Mouse (Mus musculus) cerebellum, postnatal 36 days (tissue): ENCODE measurements around the gene Cmtm7.

Experiments
- DNase-seq, 2 experiments: peaks; one replicate each; pipeline ENCODE4 v3.0.0; 2021 to 2022; ENCODE audit warnings: mixed read lengths in 2 of 2

The Cmtm7 gene

GRCm38 (mm10) chr9:114781526-114782212, at the start of gene Cmtm7:
Gene Cmtm7 (minus strand): TSS chr9:114781856.
- peak in 1 of 2 experiments; percentile 26 for DNase-seq

GRCm38 (mm10) chr9:114830351-114830750, 48.7 kb upstream of the Cmtm7 start:
- no peak for DNase-seq

- DNase-seq = no peak
Observed at GRCm38 (mm10) chr9:114829669-114830068, 48.0 kb upstream of the Cmtm7 start.

GRCm38 (mm10) chr9:114828377-114828776, 46.7 kb upstream of the Cmtm7 start:
- no peak for DNase-seq

- DNase-seq = no peak
Observed at GRCm38 (mm10) chr9:114827242-114827852, 45.7 kb upstream of the Cmtm7 start.

GRCm38 (mm10) chr9:114824166-114824565, 42.5 kb upstream of the Cmtm7 start:
- DNase-seq = no peak

- no peak for DNase-seq
Observed at GRCm38 (mm10) chr9:114821548-114822289, 40.1 kb upstream of the Cmtm7 start.

- DNase-seq = no peak
Observed at GRCm38 (mm10) chr9:114818918-114819317, 37.3 kb upstream of the Cmtm7 start.

GRCm38 (mm10) chr9:114817012-114817411, 35.4 kb upstream of the Cmtm7 start:
- DNase-seq = no peak

- no peak for DNase-seq
Observed at GRCm38 (mm10) chr9:114816121-114816520, 34.5 kb upstream of the Cmtm7 start.

- DNase-seq = peak; percentile 25 to 33
Observed at GRCm38 (mm10) chr9:114815315-114815714, 33.7 kb upstream of the Cmtm7 start.

- DNase-seq = no peak
Observed at GRCm38 (mm10) chr9:114812001-114812400, 30.3 kb upstream of the Cmtm7 start.

- no peak for DNase-seq
Observed at GRCm38 (mm10) chr9:114810837-114811236, 29.2 kb upstream of the Cmtm7 start.

- no peak for DNase-seq
Observed at GRCm38 (mm10) chr9:114808671-114809070, 27.0 kb upstream of the Cmtm7 start.

GRCm38 (mm10) chr9:114807261-114807660, 25.6 kb upstream of the Cmtm7 start:
- DNase-seq = no peak

- DNase-seq = no peak
Observed at GRCm38 (mm10) chr9:114805151-114805671, 23.6 kb upstream of the Cmtm7 start.

GRCm38 (mm10) chr9:114802191-114802590, 20.5 kb upstream of the Cmtm7 start:
- DNase-seq = no peak

- no peak for DNase-seq
Observed at GRCm38 (mm10) chr9:114801301-114801700, 19.6 kb upstream of the Cmtm7 start.

- no peak for DNase-seq
Observed at GRCm38 (mm10) chr9:114799498-114800107, 17.9 kb upstream of the Cmtm7 start.

- no peak for DNase-seq
Observed at GRCm38 (mm10) chr9:114798845-114799244, 17.2 kb upstream of the Cmtm7 start.

GRCm38 (mm10) chr9:114797329-114798004, 15.8 kb upstream of the Cmtm7 start:
- DNase-seq = peak; percentile 78 to 83

- no peak for DNase-seq
Observed at GRCm38 (mm10) chr9:114796473-114797050, 14.9 kb upstream of the Cmtm7 start.
